Mouse (Mus musculus) right cerebral cortex, adult 2 months (tissue): Measurements from ENCODE around the gene Diaph2.
"Not testable (repeated sequence)": the region's sequence is repeated elsewhere in the genome, so short reads cannot be mapped to it uniquely, and the experiment has no call there.

ENCODE experiments used
- DNase-seq, 2 experiments: peaks; one replicate each; pipeline ENCODE4 v3.0.0; 2021 to 2022; ENCODE audit warnings: low spot score in 2 of 2

Gene Diaph2

DNA sequence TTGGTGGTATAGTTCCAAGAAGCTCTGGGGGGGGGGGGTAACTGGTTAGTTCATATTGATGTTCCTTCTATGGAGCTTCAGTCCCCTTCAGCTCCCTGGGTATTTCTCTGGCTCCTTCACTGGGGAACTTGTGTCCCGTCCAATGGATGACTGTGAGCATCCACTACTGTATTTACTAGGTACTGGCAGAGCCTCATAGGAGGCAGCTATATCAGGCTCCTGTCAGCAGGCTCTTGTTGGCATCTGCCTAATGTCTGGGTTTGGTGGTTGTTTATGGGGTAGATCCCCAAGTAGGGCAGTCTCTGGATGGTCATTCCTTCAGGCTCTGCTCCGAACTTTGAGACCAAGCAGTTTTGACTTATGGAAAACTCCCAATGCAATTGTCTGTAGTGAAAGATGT is 50.4 kb downstream of the Diaph2 start:
- not testable (repeated sequence) for DNase-seq

DNA sequence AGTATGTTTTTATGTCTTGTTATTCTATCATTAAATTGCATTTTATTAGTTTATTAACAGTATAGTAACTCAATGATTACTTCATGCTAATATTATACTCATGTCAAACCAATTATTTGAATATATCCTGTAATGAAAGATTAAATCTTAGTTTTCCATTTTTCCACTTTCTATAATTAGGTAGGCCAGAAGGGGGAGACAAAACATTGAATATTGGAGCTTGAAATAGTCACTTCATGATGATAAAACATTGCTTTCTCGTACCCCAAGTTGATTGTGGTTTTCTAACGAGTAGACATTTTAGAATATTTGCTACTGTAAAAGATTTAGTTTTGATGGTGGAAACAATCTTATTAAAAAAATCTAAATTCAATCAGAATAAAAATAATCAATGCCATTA is 82.4 kb downstream of the Diaph2 start:
- no peak for DNase-seq

DNA sequence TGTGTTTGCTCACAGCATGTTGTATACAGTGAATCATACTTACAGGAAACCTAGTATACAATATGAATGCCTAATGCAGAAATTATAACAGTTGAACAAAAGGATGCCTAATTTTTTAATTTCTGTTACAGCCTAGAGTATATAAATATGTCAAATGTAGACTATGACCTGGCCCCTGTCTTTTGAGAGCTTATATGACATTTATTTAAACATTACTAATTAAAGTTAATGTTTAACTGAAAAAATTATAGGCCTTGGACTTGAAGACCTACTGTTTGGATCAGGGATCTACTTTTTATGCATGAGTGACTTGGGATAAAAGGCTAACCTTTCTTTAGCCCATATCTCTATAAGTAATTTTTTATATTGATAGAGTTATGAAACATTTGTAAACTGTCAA is 84.3 kb downstream of the Diaph2 start:
- DNase-seq = no peak

DNA sequence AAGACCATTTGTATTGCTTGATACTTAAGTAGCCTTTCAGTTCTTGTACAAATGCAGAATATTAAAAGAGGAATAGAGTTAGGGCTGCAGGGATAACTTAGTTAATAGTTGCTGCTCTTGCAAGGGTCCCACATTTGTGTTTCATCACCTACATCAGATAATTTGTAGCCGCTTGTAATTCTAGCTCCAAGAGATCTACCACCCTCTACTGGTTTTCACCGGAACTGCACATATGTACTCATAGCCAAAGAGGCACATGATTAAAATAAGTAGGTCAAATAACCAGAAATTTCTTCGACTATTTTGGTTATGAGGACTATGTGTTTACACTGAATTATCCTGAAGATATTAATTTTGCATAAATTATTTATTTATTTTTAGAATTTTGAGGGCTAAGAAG is 134.9 kb downstream of the Diaph2 start:
- peak in 1 of 2 experiments; percentile 4 for DNase-seq

DNA sequence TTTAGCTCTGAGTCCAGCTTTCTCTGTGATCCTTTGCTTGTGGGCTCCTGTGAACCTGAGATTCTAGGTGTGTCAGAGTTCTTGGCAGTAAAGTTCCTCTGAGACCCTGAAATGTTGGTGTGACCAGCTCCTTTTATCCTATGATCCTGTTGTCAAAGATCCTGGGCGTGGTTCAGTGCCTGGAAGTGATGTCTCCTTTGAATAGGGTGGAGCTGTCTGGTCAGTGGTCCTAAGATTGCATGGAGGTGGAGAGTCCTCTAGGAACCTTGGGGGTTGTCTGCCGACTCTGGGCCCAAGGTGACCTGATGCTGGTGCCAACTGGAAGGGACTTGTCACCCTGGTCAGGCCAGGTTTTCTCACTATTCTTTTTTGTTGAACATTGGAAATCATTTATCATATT is 176.3 kb downstream of the Diaph2 start:
- no peak for DNase-seq

DNA sequence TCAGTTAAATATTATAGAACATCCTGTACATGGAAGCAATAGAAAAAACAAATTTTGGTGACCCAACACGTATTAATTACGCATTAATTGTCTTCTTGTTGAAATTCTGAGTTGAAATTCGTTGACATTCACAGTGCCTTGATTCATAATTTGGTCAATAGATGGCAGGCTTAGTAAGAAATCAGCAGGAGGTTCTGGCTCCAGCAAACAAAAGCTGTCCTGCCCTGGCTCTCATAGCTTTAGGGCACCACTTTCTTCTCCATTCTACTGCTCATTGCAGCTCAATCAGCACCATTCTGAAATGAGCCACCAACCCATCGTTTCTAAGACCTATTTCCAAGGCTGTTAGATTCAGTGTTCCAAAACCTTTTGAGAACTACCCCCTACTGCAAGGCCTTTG is 225.3 kb downstream of the Diaph2 start:
- peak in 1 of 2 experiments; percentile 13 for DNase-seq

DNA sequence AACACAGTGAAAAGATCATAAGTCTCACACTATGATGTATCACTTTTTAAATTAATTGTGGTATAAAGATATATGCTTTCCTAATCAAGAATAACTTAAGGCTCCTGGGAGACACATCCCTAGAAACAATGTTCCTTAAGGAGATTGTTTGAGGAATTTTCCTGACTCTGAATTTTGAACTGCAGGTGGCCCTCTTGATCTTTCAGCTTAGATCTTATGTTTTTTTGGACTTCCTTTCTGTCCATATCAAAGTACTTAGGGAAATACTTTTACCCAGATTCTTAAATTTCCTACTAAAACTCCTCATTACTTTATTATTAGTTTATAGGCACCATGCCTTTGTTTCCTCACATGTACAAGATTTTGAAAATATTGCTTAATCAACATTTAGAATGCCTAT is 258.7 kb downstream of the Diaph2 start:
- no peak for DNase-seq

DNA sequence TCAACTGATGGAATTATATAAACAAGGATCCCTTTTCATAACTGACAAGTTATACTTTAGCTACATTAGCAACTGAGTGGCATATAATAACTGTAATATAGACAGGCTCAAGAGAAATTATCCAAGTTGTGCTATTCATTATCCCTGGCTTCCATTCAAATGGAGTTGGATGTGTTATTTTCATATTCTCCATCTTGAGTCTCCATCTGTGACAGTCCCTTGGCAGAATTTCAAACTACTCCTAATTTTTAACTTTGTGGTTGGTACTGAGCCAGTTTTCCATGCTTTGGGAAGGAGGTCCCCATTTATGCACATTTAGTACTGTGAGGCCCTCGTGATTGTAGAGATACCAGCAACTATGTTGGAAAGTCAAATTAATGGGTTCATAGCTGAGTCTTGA is 270.2 kb downstream of the Diaph2 start:
- no peak for DNase-seq

DNA sequence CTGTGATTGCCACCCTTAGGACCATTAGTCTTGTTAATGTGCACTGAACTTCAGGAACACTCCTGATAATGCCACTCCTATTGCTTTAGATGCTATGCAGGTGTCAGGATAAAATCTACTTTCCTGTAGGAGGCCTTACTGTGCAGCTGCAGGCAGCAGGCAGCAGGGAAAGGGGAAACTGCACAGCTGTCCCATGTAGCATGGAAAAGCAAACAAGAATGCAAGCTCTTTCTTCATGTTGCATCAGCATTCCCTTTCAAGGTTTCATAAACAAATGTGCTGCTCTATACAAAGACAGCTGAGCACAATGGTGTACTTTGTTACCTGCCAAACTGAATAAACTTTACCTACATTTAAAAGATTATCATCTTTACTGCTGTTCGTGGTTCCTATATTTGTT is 295.0 kb downstream of the Diaph2 start:
- DNase-seq = no peak

DNA sequence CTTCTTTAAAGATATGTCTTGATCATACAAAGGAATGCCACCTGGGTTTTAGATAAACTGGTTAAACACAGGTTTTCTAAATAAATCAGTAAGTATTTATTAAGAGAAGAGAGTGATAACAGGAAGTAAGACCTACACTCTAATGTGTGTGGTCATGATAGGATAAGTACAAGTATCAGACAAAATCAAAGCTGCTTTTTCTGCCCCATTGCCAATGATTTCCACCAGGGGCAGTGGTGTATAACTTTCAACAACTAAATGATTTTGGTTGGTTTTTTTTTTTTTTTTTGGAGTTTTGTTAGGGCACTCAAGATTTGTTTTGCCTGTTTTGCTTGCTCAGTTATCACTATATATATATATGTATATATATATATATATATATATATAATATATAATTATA is 399.7 kb downstream of the Diaph2 start:
- no peak for DNase-seq

DNA sequence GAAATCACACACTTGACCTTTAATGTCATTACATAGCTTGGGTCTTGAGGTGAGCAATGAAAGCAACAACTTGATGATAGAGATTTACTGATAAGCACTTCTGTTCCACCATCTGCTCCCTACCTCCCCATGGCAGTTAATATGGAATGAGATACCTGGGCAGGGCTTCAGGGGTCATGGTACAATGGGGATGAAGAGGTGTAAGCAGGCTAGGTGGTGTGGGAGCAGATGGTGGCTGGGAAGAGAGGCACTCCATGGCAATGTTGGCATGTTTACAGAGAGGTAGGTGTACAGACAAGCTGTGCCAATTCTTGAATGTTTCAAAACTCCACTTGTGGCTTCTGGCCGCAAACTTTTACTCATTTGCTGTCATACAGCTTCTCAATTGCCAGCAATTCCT is 402.6 kb downstream of the Diaph2 start:
- no peak for DNase-seq

DNA sequence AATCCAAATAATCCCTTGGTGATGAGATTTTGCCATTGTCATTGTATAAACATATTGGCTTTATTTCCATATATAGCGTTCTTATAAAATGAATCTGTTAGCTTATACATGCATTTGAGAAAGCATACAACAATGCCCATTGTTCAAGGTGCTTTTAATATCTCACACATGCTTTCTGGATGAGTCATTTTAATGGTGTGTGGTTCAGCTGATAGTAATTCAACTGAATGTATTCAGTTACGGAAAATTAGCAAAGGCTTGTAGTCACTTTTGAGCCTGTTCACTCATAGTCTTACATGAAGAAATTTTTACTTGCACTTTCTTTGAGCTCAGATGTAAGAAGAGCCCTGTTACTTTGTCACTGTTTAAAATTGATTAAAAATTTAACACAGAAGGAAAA is 423.6 kb downstream of the Diaph2 start:
- DNase-seq = no peak

DNA sequence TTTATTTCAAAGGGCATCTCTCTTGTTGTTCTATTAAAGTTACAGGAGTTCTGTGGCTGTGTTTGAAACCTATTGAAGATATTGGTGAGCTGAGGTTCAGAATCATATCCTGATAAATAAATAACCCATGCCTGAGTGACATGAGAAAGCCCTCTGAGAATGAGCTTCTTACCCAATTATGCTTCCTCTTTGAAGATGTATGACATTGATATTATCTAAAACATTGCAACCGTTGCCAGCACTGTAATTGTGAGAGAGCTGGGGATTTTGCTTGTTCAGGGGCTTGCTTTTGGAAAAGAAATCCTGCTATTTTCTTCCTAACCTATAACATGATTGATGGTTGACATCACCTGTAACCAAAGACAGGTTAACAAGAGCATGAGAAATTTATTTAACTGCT is 438.3 kb downstream of the Diaph2 start:
- no peak for DNase-seq

DNA sequence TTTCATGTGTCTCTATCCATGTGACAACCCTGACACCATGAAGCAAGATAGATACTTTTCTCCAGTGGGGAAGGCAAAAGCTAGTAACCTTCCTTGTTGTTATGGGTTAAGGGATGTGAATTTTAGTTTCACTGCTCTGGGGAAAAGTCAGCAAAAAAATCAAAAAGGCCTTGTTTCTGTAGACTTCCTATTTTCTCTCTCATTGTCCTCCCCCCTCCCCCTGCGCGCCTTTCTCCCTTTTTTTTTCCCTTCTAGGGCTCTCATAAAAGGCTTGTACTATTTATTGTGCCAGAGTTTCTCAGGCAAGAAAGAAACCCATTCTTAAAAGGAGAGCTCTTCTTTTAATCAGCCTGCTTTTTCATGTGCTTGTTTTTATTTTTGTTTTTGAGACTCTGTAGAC is 438.9 kb downstream of the Diaph2 start:
- DNase-seq = no peak

DNA sequence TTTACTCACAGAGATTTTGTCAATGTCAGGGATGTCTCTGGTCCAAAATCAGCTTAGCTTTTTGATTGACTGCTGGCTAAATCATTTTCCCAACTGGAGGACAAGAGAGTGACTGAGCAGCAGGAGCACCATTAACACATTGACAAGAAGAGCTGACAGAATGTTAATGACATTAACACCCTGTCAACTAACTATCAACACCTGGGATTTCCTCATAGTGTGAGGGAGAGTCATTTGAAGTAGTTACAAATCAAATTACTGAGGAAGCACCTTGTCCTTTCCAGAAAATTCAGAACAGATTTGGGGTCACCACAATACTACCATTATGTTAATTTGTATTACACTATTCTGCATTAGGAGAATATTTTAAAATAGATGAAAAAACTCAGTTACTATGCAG is 439.7 kb downstream of the Diaph2 start:
- no peak for DNase-seq

DNA sequence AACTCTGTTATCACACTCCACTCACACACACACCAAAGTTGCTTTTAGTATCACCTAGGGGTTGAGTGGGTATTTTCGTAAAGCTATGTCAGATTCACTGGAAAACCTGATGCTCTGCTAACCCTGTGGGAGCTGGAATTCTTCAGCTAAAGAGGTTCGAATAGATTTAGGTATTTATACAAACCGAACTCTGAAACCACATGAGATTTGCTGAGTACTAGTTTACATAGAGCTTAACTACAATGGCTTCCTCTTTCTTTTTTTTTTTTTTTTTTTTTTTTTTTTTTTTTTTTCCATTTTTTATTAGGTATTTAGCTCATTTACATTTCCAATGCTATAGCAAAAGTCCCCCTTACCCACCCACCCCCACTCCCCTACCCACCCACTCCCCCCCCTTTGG is 447.9 kb downstream of the Diaph2 start:
- not testable (repeated sequence) for DNase-seq

DNA sequence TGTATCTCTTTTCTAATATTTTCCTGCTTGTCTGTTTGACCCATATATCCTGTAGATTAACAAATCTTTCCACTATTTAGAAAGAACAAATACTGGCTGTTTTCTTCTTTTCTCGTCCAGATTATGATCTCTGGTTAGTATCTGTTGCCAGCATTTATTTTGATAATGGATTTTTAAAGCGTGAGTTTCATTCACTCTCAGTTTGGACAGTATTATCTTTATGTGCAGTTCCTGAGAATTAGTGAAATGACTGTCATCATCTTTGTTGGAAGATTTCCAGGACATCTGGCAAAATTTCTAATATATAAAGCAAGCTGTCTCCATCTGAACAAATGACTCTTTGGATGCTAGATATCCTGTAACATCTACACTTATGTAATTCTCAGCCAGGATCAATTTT is 455.7 kb downstream of the Diaph2 start:
- no peak for DNase-seq

DNA sequence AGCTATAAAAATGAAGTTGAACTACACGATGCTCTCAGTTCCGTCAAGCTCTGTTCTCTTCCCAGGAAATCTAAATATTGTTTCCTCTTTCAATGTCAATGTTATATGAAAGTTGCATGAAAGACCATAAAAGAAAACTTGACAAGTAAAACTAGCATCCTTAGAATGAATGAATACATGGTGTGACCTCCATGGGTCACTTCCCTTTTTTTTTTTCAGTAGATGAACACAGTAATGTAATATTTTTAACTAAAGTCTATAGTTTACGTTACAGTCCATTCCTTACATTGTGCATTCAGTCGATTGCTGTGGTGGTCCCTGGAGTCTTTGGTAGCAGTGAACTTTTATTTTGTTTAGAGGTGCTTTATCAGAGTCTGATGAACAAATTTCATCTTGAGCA is 462.7 kb downstream of the Diaph2 start:
- no peak for DNase-seq

DNA sequence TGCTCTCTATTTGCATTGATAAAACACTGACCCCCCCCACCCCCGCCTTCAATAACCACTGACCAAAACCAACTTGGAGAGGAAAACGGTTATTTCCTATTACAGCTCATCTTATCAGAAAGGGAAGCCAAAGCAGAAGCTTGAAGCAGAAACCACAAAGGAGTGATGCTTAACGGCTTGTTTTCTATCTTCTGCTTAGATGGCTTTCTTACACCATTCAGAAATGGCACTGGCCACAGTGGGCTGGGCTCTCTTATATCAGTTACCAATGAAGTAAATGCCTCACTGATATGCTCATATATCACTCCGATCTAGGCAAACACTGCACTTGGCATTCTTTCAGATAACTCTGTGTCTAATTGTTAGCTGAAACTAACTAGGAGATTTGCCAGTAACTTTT is 463.2 kb downstream of the Diaph2 start:
- no peak for DNase-seq

DNA sequence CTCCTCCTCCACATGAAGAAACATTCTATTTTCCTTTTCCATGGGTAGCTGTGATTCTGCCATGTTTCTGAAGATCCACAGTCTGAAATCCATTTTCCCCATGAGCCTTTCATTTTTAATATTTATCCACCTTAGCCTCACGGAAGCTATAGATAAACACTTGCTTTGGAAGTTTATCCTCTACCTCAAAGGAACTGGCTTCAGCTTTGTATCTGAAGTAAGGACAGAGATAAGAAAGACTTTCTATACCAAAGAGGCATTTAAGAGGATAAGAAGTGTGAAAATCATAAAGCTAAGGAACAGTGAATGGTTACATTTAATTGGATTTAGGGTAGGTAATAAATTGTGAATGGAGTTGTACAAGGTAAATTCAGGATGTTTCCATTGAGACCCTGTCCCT is 480.5 kb downstream of the Diaph2 start:
- no peak for DNase-seq

DNA sequence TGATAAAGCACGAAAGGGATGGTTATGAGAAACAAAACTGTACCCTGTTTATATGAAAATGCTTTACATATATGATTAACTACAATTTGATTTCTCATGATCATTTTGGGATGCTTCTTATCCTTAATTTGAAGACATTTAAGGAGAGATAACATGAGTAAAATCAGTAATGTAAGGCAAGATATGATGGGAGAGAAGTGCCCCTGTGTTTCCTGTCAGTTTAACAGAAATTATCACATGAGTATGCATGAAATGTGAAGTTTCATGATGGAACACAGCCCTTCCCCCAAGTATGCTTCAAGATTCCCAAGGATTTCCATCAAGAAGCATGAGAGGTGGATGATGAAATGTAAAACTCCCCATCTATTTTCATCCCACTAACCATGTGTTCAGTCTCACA is 485.6 kb downstream of the Diaph2 start:
- DNase-seq = no peak

DNA sequence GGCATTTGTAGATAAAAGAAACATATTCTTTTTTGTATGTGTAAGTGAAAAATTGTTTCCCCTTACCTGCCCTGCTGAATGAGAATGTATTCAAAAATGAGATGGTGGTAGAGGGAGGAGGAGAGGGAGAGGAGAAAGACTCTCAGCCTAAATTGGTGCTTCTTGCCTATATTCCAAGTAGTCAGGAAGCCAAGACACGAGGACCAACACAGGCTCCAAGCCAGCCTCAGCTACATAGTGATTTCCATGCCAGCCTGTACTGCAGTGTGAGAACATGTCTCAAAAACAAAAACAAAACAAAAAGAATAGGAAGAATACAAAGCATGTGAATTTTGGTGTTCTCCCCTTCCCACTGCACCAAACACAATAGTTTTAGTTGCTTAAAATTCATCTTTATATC is 497.1 kb downstream of the Diaph2 start:
- DNase-seq = no peak

DNA sequence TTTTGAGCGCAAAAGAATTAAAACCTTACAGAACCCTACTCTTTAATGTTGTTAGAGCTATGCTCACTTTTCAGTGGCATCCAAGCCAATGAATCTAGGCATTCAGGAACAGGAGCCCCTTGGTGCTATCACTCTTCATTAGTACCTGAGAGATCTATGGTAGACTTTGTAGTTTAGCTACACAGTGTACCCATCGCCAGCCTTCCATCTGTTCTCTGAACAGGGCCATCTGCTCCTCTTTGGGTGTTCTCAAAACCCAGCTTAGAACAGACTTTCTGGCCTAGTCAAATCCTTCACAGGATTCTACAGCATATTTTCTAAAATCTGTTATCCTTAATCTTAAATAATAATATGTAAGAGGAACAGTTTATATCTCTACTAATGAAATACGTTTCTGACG is 504.1 kb downstream of the Diaph2 start:
- DNase-seq = peak; percentile 27 to 40

DNA sequence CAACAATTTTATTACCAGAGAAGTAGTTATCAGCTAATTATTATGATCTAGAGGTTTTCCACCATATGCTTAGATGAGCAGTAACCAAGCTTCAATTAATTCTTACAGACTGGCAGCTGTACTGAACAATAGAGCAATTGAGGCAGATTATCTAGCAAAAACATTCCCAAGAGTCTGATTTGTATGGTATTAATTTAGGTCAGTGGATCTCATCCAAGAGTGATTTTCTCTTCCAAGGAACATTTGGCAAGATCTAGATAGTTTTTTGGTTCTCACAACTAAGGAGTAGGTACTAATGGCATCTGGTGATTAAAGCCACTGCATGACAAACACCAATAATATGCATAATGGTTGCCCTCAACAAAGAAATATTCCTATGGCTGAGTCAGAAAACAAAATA is 516.2 kb downstream of the Diaph2 start:
- no peak for DNase-seq

DNA sequence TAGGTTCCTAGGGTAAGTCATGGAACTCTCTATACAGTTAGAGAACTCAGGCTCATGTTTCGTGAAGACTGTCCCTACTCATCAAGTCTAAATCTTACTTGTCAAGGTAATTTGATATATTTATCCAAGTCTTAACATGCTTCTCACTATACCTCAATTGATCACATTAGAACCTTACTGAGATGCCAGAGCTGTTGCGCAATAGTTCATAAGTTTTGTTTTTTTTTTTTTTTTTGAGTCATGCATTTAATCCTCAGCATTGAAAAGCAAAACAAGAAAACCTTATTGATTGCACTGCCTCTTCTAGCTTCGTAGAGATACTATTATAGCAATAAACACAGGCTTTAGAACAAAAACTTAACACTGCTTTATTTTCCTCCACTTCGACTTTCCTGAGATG is 529.6 kb downstream of the Diaph2 start:
- no peak for DNase-seq
